ENCODE assay signal across 8 mouse cellular contexts in genomic region chr13:51573849-51574248, GRCm38 (mm10). TPM values are rescaled to one million over a fixed set of nuclear protein-coding genes. Genes with fewer than 3 reads are reported as not detected.
DNase-seq lines count a peak whose midpoint lies in the region; ATAC-seq and TF ChIP-seq lines count a peak whose summit lies in the region.

No protein-coding gene starts in this region.

- TF ChIP-seq CTCF in kidney, postnatal 0 days (IDR thresholded peaks at IDR 0.05; ENCODE audit: low read depth): no peak

- no peak overlapping the region for H3K9ac ChIP-seq in kidney, postnatal 0 days (ENCODE audit: low read depth, low read length)
- H3K9ac ChIP-seq in embryonic facial prominence, embryonic 12.5 days: no peak overlapping the region
- H3K9ac ChIP-seq in hindbrain, embryonic 11.5 days (ENCODE audit: low read depth, low read length): peak overlapping the region; percentile 11; the same call in 1 of the 2 replicates
- no peak overlapping the region for H3K9ac ChIP-seq in stomach, embryonic 16.5 days (ENCODE audit: low read length)

- no peaks in the 10 kb centered on the region for H3K9me3 ChIP-seq in kidney, postnatal 0 days (replicated peaks; ENCODE audit: low read length)
- H3K9me3 ChIP-seq in embryonic facial prominence, embryonic 12.5 days: peaks cover 4% of the 10 kb centered on the region; the same call in 1 of the 2 replicates
- H3K9me3 ChIP-seq in hindbrain, embryonic 11.5 days (ENCODE audit: control insufficient read depth, low read length): no peaks in the 10 kb centered on the region
- no peaks in the 10 kb centered on the region for H3K9me3 ChIP-seq in stomach, embryonic 16.5 days (replicated peaks; ENCODE audit: control insufficient read depth, low read length)

- no peak overlapping the region for H3K27ac ChIP-seq in kidney, postnatal 0 days
- H3K27ac ChIP-seq in embryonic facial prominence, embryonic 12.5 days: no peak overlapping the region
- no peak overlapping the region for H3K27ac ChIP-seq in hindbrain, embryonic 11.5 days (ENCODE audit: low read depth, low read length)
- H3K27ac ChIP-seq in stomach, embryonic 16.5 days (ENCODE audit: low read length): no peak overlapping the region

- H3K4me1 ChIP-seq in kidney, postnatal 0 days (replicated peaks; ENCODE audit: insufficient read depth, low read length): peaks cover 4% of the 10 kb centered on the region; the same call in 1 of the 2 replicates
- H3K4me1 ChIP-seq in embryonic facial prominence, embryonic 12.5 days: peaks cover 5% of the 10 kb centered on the region; the same call in 1 of the 2 replicates
- peaks cover 2% of the 10 kb centered on the region; the same call in 1 of the 2 replicates for H3K4me1 ChIP-seq in hindbrain, embryonic 11.5 days (replicated peaks; ENCODE audit: control insufficient read depth, insufficient read depth, low read length)
- H3K4me1 ChIP-seq in stomach, embryonic 16.5 days (ENCODE audit: control insufficient read depth, insufficient read depth, low read length): peaks cover 5% of the 10 kb centered on the region

- ATAC-seq in kidney, postnatal 0 days (replicated peaks; ENCODE audit: low FRiP score, low read depth): peak; percentile 87
- ATAC-seq in embryonic facial prominence, embryonic 12.5 days (ENCODE audit: insufficient number of reproducible peaks, insufficient read depth, low FRiP score, low TSS enrichment): no peak
- 0 out of 2 replicates have a peak, but pooled peaks have one; percentile 42 for ATAC-seq in hindbrain, embryonic 11.5 days (ENCODE audit: low FRiP score)
- 0 out of 2 replicates have a peak, but pooled peaks have one; percentile 28 for ATAC-seq in stomach, embryonic 16.5 days (ENCODE audit: insufficient read depth, low FRiP score)

- peaks cover 8% of the 10 kb centered on the region; the same call in 1 of the 2 replicates for H3K27me3 ChIP-seq in kidney, postnatal 0 days (ENCODE audit: insufficient read depth, low read length)
- peaks cover 15% of the 10 kb centered on the region for H3K27me3 ChIP-seq in embryonic facial prominence, embryonic 12.5 days
- peaks cover 4% of the 10 kb centered on the region for H3K27me3 ChIP-seq in hindbrain, embryonic 11.5 days (ENCODE audit: control insufficient read depth, insufficient read depth, low read length)
- peaks cover 14% of the 10 kb centered on the region for H3K27me3 ChIP-seq in stomach, embryonic 16.5 days (ENCODE audit: control insufficient read depth, insufficient read depth, low read length)

- 16% methylated on average over 11 of the region's 11 CpGs for WGBS in kidney, postnatal 0 days
- WGBS in embryonic facial prominence, embryonic 12.5 days: 20% methylated on average over 11 of the region's 11 CpGs
- WGBS in hindbrain, embryonic 11.5 days: 24% methylated on average over 11 of the region's 11 CpGs
- WGBS in stomach, embryonic 16.5 days: 32% methylated on average over 11 of the region's 11 CpGs

- DNase-seq in kidney, postnatal 0 days (ENCODE audit: low spot score): peak; percentile 77
- DNase-seq in kidney, adult 18-20 months: no peak
- peak; percentile 33 for DNase-seq in hindbrain, embryonic 11.5 days (ENCODE audit: low spot score)
- DNase-seq in lung, postnatal 4 days: peak; percentile 58 to 61
- no peak for DNase-seq in cerebellum, adult 18-20 months
- DNase-seq in gastrocnemius, postnatal 10 days: no peak

- no peaks in the 10 kb centered on the region for H3K36me3 ChIP-seq in kidney, postnatal 0 days (ENCODE audit: insufficient read depth, low read length)
- H3K36me3 ChIP-seq in embryonic facial prominence, embryonic 12.5 days: no peaks in the 10 kb centered on the region
- H3K36me3 ChIP-seq in hindbrain, embryonic 11.5 days (ENCODE audit: control insufficient read depth, insufficient read depth, low read length): no peaks in the 10 kb centered on the region
- H3K36me3 ChIP-seq in stomach, embryonic 16.5 days (ENCODE audit: control insufficient read depth, insufficient read depth, low read length): no peaks in the 10 kb centered on the region

- H3K4me2 ChIP-seq in kidney, postnatal 0 days (ENCODE audit: low read length): no peak overlapping the region
- 0 out of 2 replicates have a peak overlapping the region, but pooled peaks have one; percentile 20 for H3K4me2 ChIP-seq in embryonic facial prominence, embryonic 12.5 days (replicated peaks)
- H3K4me2 ChIP-seq in hindbrain, embryonic 11.5 days (replicated peaks; ENCODE audit: low read depth, low read length): no peak overlapping the region
- no peak overlapping the region for H3K4me2 ChIP-seq in stomach, embryonic 16.5 days (ENCODE audit: low read depth, low read length)

- H3K4me3 ChIP-seq in kidney, postnatal 0 days (replicated peaks; ENCODE audit: low read depth, low read length): no peak overlapping the region
- no peak overlapping the region for H3K4me3 ChIP-seq in embryonic facial prominence, embryonic 12.5 days
- no peak overlapping the region for H3K4me3 ChIP-seq in hindbrain, embryonic 11.5 days (ENCODE audit: low read depth, low read length)
- no peak overlapping the region for H3K4me3 ChIP-seq in stomach, embryonic 16.5 days (replicated peaks; ENCODE audit: low read length)

RNA-seq across cellular contexts. Expression of gene Shc3, which starts 4.6 kb away (rescaled TPM):
- 0.34 TPM in 2 replicates for polyA plus RNA-seq in kidney, postnatal 0 days (2015; fragmentation: Nextera tagmentation; extraction: Ambion mirVana)
- polyA plus RNA-seq in embryonic facial prominence, embryonic 12.5 days (2016; fragmentation: Nextera tagmentation; extraction: Ambion mirVana): 1.7 and 2.5 TPM in 2 replicates
- polyA plus RNA-seq in hindbrain, embryonic 11.5 days (2014; fragmentation: Nextera tagmentation; extraction: Ambion mirVana): 3.4 and 5.6 TPM in 2 replicates
- 0.14 and 0.31 TPM in 2 replicates for polyA plus RNA-seq in stomach, embryonic 16.5 days (2015; fragmentation: Nextera tagmentation; extraction: Ambion mirVana)
- 1 to 10 TPM; 3.0 to 4.1 TPM for total RNA-seq in gastrocnemius, postnatal 10 days (2021)

Comparison
In these comparisons a context has a peak if more than half of its experiments do, and no peak if none do; other contexts are left out.
1. DNase-seq: peak in kidney, postnatal 0 days (single experiment), hindbrain, embryonic 11.5 days (single experiment) and lung, postnatal 4 days (2 of 2); none in kidney, adult 18-20 months (single experiment), cerebellum, adult 18-20 months (0 of 2) and gastrocnemius, postnatal 10 days (single experiment).